ENCODE assay signal across 16 mouse cellular contexts in the genomic region with DNA sequence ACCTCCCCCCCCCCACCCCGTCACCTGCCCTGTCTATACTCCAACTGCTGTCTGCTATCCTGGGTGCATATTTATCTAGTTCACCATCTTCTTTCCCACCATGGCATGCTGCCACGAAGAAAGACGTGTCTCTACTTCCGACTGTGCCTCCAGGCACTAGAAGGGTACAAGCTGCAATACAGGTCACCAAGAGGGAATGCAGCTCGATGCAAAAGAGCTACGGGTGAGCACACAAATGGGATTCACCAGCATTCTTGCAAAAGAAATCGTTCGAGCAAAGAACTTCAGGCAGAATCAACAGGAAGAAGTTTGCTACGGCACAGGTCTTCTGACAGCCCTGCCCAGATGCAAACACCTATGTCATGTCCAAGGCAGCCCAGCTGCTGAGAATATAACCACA.
DNase-seq lines count a peak whose midpoint lies in the region; ATAC-seq and TF ChIP-seq lines count a peak whose summit lies in the region.
"Had no signal": no experiment of that assay in that cellular context is flagged by ENCODE, and none has a peak within 500 bp of the region (broad histone marks: within the 10 kb centered on the region; RNA-seq: fewer than 3 reads in every experiment).

No protein-coding gene starts in this region.

- WGBS in embryonic facial prominence, embryonic 15.5 days: 56% methylated on average over 9 of the region's 9 CpGs
- 77% methylated on average over 9 of the region's 9 CpGs for WGBS in embryonic facial prominence, embryonic 10.5 days
- WGBS in midbrain, embryonic 10.5 days: 74% methylated on average over 9 of the region's 9 CpGs
- WGBS in midbrain, embryonic 16.5 days: 58% methylated on average over 9 of the region's 9 CpGs
- WGBS in forebrain, embryonic 12.5 days: 70% methylated on average over 9 of the region's 9 CpGs

- TF ChIP-seq CTCF in Patski (IDR thresholded peaks at IDR 0.05): no peak

- POLR2A ChIA-PET in Patski (lab: Charles Lee): interaction anchor here (0.8 to 1.4 kb wide), 3 partner anchors 13 to 65 kb away, joined by 3 to 4 read pairs (median 4); a partner anchor contains a TSS

- CTCF ChIA-PET in Patski (lab: Charles Lee): interaction anchor here (1.0 to 2.0 kb wide), 3 partner anchors 12 to 59 kb away, joined by 3 to 9 read pairs (median 3); no protein-coding TSS in a partner anchor

- no peak for DNase-seq in embryonic facial prominence, embryonic 10.5 days (ENCODE audit: low spot score)
- no peak for DNase-seq in midbrain, embryonic 10.5 days (ENCODE audit: low spot score)
- DNase-seq in Patski (ENCODE audit: low read depth, low spot score): no peak
- no peak for DNase-seq in cerebellum, postnatal 10 days
- DNase-seq: adrenal gland, postnatal 14 days; cerebellum, adult 9-11 months; heart, postnatal 14 days; kidney, adult 11 months; lung, embryonic 14.5 days had no signal

- no peaks in the 10 kb centered on the region for H3K9me3 ChIP-seq in embryonic facial prominence, embryonic 15.5 days (replicated peaks)
- no peaks in the 10 kb centered on the region for H3K9me3 ChIP-seq in embryonic facial prominence, embryonic 10.5 days
- H3K9me3 ChIP-seq in midbrain, embryonic 10.5 days (replicated peaks): no peaks in the 10 kb centered on the region
- no peaks in the 10 kb centered on the region for H3K9me3 ChIP-seq in midbrain, embryonic 16.5 days (replicated peaks; ENCODE audit: control insufficient read depth, low read length, poor library complexity, severe bottlenecking)
- H3K9me3 ChIP-seq in forebrain, embryonic 12.5 days: no peaks in the 10 kb centered on the region
- H3K9me3 ChIP-seq: limb, embryonic 13.5 days had no signal

- H3K36me3 ChIP-seq in embryonic facial prominence, embryonic 15.5 days: peaks cover 3% of the 10 kb centered on the region
- H3K36me3 ChIP-seq in embryonic facial prominence, embryonic 10.5 days (replicated peaks): peaks cover 3% of the 10 kb centered on the region
- H3K36me3 ChIP-seq in midbrain, embryonic 10.5 days: peaks cover 4% of the 10 kb centered on the region
- no peaks in the 10 kb centered on the region for H3K36me3 ChIP-seq in midbrain, embryonic 16.5 days (ENCODE audit: control insufficient read depth, insufficient read depth, low read length)
- 0 out of 2 replicates have a peak, but pooled peaks cover 4% of the 10 kb centered on the region for H3K36me3 ChIP-seq in forebrain, embryonic 12.5 days (replicated peaks)

- H3K4me3 ChIP-seq in embryonic facial prominence, embryonic 15.5 days (replicated peaks): no peak overlapping the region
- no peak overlapping the region for H3K4me3 ChIP-seq in embryonic facial prominence, embryonic 10.5 days
- no peak overlapping the region for H3K4me3 ChIP-seq in midbrain, embryonic 10.5 days
- no peak overlapping the region for H3K4me3 ChIP-seq in midbrain, embryonic 16.5 days (ENCODE audit: low read depth, low read length)
- H3K4me3 ChIP-seq in forebrain, embryonic 12.5 days (replicated peaks): no peak overlapping the region
- H3K4me3 ChIP-seq: left cerebral cortex, adult 2 months; limb, embryonic 13.5 days; myocyte had no signal

- in situ Hi-C loops in Patski (cut with MboI; ENCODE audit: low pct_unique_long_range_greater_than_20kb): loop anchor here (5.0 kb wide), 1 partner anchor 63 kb away; no protein-coding TSS in a partner anchor

- peaks cover 71% of the 10 kb centered on the region for H3K4me1 ChIP-seq in embryonic facial prominence, embryonic 15.5 days
- peaks cover 73% of the 10 kb centered on the region for H3K4me1 ChIP-seq in embryonic facial prominence, embryonic 10.5 days
- H3K4me1 ChIP-seq in midbrain, embryonic 10.5 days: peaks cover 67% of the 10 kb centered on the region
- H3K4me1 ChIP-seq in midbrain, embryonic 16.5 days (ENCODE audit: control insufficient read depth, insufficient read depth, low read length): 0 out of 2 replicates have a peak, but pooled peaks cover 5% of the 10 kb centered on the region
- peaks cover 67% of the 10 kb centered on the region for H3K4me1 ChIP-seq in forebrain, embryonic 12.5 days

- ATAC-seq in embryonic facial prominence, embryonic 15.5 days (ENCODE audit: insufficient number of reproducible peaks, low FRiP score, low TSS enrichment, low read depth): no peak
- ATAC-seq in midbrain, embryonic 16.5 days: no peak
- ATAC-seq in Patski: peak; percentile 81
- ATAC-seq in inflammation-experienced regulatory T-cells, adult 6 months: peak; percentile 16
- ATAC-seq in forebrain, embryonic 12.5 days (ENCODE audit: low FRiP score): no peak

- H3K9ac ChIP-seq in embryonic facial prominence, embryonic 15.5 days: no peak overlapping the region
- no peak overlapping the region for H3K9ac ChIP-seq in midbrain, embryonic 16.5 days (ENCODE audit: low read depth, low read length)
- no peak overlapping the region for H3K9ac ChIP-seq in forebrain, embryonic 12.5 days
- H3K9ac ChIP-seq: limb, embryonic 13.5 days; lung, embryonic 14.5 days had no signal

- no peak overlapping the region for H3K4me2 ChIP-seq in embryonic facial prominence, embryonic 15.5 days (replicated peaks)
- H3K4me2 ChIP-seq in midbrain, embryonic 16.5 days (ENCODE audit: low read length): no peak overlapping the region
- H3K4me2 ChIP-seq in forebrain, embryonic 12.5 days: no peak overlapping the region
- H3K4me2 ChIP-seq: limb, embryonic 13.5 days; lung, embryonic 14.5 days had no signal

- peak overlapping the region; percentile 49 for H3K27ac ChIP-seq in embryonic facial prominence, embryonic 15.5 days (replicated peaks)
- H3K27ac ChIP-seq in embryonic facial prominence, embryonic 10.5 days (replicated peaks): no peak overlapping the region
- H3K27ac ChIP-seq in midbrain, embryonic 10.5 days (replicated peaks): peak overlapping the region; percentile 71
- H3K27ac ChIP-seq in midbrain, embryonic 16.5 days (ENCODE audit: low read length): no peak overlapping the region
- no peak overlapping the region for H3K27ac ChIP-seq in forebrain, embryonic 12.5 days
- H3K27ac ChIP-seq: left cerebral cortex, adult 2 months; limb, embryonic 13.5 days had no signal

- no peaks in the 10 kb centered on the region for H3K27me3 ChIP-seq in embryonic facial prominence, embryonic 15.5 days
- no peaks in the 10 kb centered on the region for H3K27me3 ChIP-seq in embryonic facial prominence, embryonic 10.5 days (replicated peaks; ENCODE audit: low read depth, poor library complexity, severe bottlenecking)
- no peaks in the 10 kb centered on the region for H3K27me3 ChIP-seq in midbrain, embryonic 10.5 days (ENCODE audit: low read depth, poor library complexity, severe bottlenecking)
- H3K27me3 ChIP-seq in midbrain, embryonic 16.5 days (ENCODE audit: control insufficient read depth, insufficient read depth, low read depth, low read length): no peaks in the 10 kb centered on the region
- H3K27me3 ChIP-seq in Patski: no peaks in the 10 kb centered on the region
- H3K27me3 ChIP-seq in forebrain, embryonic 12.5 days: no peaks in the 10 kb centered on the region

Comparison
In these comparisons a context has a peak if more than half of its experiments do, and no peak if none do; other contexts are left out.
1. H3K27ac ChIP-seq: peak in embryonic facial prominence, embryonic 15.5 days (single experiment) and midbrain, embryonic 10.5 days (single experiment); none in embryonic facial prominence, embryonic 10.5 days (single experiment), midbrain, embryonic 16.5 days (single experiment) and forebrain, embryonic 12.5 days (single experiment).
2. ATAC-seq: peak in Patski (single experiment) and inflammation-experienced regulatory T-cells, adult 6 months (single experiment); none in embryonic facial prominence, embryonic 15.5 days (single experiment), midbrain, embryonic 16.5 days (single experiment) and forebrain, embryonic 12.5 days (single experiment).